Mouse (Mus musculus): ENCODE measurements around the gene Tsr3. TPM values are rescaled to one million over a fixed set of nuclear protein-coding genes. Genes with fewer than 3 reads are reported as not detected.

Tsr3 gene
- total RNA-seq, 2 experiments from 2014 or later = 19.7 to 21.0 TPM

DNA sequence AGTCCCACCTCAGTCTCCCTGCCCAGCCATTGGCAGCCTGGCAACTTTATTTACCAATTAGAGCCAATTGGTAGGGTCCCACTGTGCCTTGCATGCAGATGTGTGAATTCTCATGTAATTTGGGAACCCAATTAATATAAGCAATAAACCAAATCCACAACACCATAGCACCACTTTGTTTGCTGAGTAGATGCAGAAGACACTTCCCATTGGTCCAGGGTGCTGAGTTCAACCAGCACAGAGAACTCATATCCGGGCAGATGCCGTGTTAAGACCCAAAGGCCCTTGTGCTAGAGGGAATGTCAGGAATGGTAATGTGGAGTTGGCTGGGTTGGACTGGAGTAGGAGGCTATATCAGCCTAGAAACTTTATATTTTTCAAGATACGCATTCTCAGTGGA lies 35.9 kb downstream of the Tsr3 start:
- DNase-seq = no peak
- intact Hi-C loops (cut with DNase I; ENCODE audit: low total_unique reads) = no loop called here

DNA sequence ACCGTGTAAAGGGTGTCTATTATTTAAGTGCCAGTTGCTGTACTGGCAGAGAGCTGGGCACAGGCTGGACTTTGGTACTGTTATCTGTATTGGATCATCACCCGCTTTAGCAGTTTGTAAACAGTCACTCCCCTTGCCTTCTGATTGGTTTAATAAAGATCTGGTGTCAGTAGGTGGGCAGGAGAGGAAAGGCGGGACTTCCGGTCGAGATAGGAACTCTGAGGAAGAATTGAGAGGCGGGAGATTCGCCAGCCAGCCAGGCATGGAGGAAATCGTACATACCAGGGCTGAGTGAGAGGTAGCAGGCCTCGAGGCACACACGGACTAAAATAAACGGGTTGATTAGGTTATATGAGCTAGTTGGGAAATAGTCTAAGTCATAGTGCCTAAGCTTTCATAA lies 42.2 kb downstream of the Tsr3 start:
- DNase-seq = peak; percentile 25
- intact Hi-C loops (cut with DNase I; ENCODE audit: low total_unique reads) = loop anchor here (10.0 kb wide), 1 partner anchor 157 kb away; the partner anchor contains the start of gene Ptx4

DNA sequence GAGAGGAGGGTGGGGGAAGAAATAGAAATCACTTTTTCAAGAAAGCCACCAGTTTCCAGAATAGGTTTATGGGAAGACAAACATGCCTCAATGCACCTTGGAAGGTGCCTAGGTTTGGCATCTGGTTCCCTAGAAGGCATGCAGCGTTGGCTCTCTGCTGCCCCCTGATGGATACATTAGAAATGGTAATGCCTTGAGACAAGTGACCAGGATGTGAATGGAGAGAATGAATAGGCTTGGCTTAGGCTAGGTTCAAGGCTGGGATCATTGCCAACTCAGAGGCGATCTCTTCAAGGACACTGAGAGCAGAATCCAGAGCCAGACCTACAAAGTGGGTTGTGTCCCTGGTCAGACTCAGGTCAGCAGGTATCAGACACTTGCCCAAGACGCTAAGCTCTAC lies 45.1 kb downstream of the Tsr3 start:
- intact Hi-C loops (cut with DNase I; ENCODE audit: low total_unique reads) = loop anchor here (10.0 kb wide), 1 partner anchor 160 kb away; the partner anchor contains the start of gene Ptx4

DNA sequence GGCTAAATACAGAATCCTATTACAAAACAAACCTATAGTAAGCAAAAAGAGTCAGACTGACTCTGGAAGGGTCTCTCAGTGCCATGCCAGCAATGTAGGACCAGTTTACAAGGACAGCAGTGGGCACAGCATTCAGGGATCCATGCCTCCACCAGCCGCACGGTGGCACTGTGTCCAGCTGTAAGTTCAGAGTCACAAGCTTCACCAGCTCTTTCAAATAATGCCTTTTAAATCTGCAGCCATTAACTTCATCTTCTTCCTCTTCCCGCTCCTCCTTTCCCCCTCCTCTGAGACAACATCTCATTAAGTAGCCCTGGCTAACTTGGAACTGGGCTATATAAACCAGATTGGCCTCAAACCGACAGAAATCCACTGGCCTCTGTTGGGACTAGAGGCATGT lies 48.9 kb downstream of the Tsr3 start:
- no peak for DNase-seq
- intact Hi-C loops (cut with DNase I; ENCODE audit: low total_unique reads) = loop anchor here (10.0 kb wide), 1 partner anchor 164 kb away; the partner anchor contains the start of gene Ptx4

More for the DNA sequence above, 45.1 kb downstream of the Tsr3 start:
- peak; percentile 65 for DNase-seq

DNA sequence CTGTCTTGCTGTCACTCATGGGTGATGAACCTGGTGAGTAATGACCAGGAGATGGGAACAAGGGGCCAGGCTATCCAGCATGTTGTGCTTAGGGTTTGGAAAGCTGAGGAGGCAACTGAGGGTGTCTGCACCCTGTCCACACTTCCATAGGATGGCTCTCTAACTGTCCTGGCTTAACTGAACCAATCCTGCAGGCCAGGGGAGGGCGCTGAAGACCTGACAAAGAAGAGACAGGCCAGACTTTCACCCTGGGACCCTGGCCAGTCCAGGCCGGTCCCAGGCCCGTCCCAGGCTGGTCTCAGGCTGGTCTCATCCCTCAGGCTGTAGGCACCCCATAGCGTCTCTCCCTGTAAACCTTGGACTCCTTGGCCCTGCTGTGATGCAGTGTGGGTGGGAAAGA lies 50.4 kb downstream of the Tsr3 start:
- DNase-seq = no peak
- intact Hi-C loops (cut with DNase I; ENCODE audit: low total_unique reads) = no loop called here

Small RNAs within 50 kb of the gene (microRNA-seq; reads per million reads assigned to microRNA genes)
- 0 to 0.32 reads per million in 2 experiments for gene Mir3547

Other genes starting within 250 kb of the Tsr3 start
- gene Cramp1l, start 224.4 kb upstream of the Tsr3 start, total RNA-seq (2021) = 1 to 10 TPM; 7.1 to 7.3 TPM
- 1 to 10 TPM; 2.9 to 4.1 TPM for gene Ift140, start 224.1 kb upstream of the Tsr3 start, total RNA-seq (2021)
- 10 to 100 TPM; 13.9 to 16.3 TPM for gene Tmem204, start 156.6 kb upstream of the Tsr3 start, total RNA-seq (2021)
- 1 to 10 TPM; 9.2 to 9.3 TPM for gene Telo2, start 124.2 kb upstream of the Tsr3 start, total RNA-seq (2021)
- 1 to 10 TPM; 8.4 to 9.6 TPM for gene Ptx4, start 119.4 kb upstream of the Tsr3 start, total RNA-seq (2021)
- 10 to 100 TPM; 14.3 to 15.5 TPM for gene Clcn7, start 106.8 kb upstream of the Tsr3 start, total RNA-seq (2021)
- not detected for gene Ccdc154, start 77.7 kb upstream of the Tsr3 start, total RNA-seq (2021)
- gene Gm38655, start 64.7 kb upstream of the Tsr3 start, total RNA-seq (2021) = not detected
- gene BC003965, start 55.6 kb upstream of the Tsr3 start, total RNA-seq (2021) = 10 to 100 TPM; 13.0 to 13.1 TPM
- gene Unkl, start 51.8 kb upstream of the Tsr3 start, total RNA-seq (2021) = 1 to 10 TPM; 4.6 to 4.8 TPM
- gene Gnptg, start within 50 bp of the Tsr3 start, total RNA-seq (2021) = 10 to 100 TPM; 12.3 to 14.8 TPM
- under 1 TPM in 1 of 2 experiments, not detected in 1; 0.41 TPM for gene Baiap3, start 16.2 kb downstream of the Tsr3 start, total RNA-seq (2021)
- gene Ube2i, start 34.5 kb downstream of the Tsr3 start, total RNA-seq (2021) = 10 to 100 TPM; 74.9 to 82.6 TPM
- 1 to 10 TPM; 1.8 to 2.7 TPM for gene Prss34, start 58.2 kb downstream of the Tsr3 start, total RNA-seq (2021)
- gene Prss28, start 68.5 kb downstream of the Tsr3 start, total RNA-seq (2021) = not detected
- not detected for gene Prss29, start 78.5 kb downstream of the Tsr3 start, total RNA-seq (2021)
- gene Tpsab1, start 105.4 kb downstream of the Tsr3 start, total RNA-seq (2021) = 1 to 10 TPM; 4.0 to 4.7 TPM
- gene Tpsb2, start 126.1 kb downstream of the Tsr3 start, total RNA-seq (2021) = 10 to 100 TPM in 1 of 2 experiments, 1 to 10 TPM in 1; 9.4 to 12.6 TPM
- gene Tpsg1, start 129.1 kb downstream of the Tsr3 start, total RNA-seq (2021) = not detected
- 1 to 10 TPM; 3.2 to 3.4 TPM for gene Cacna1h, start 193.6 kb downstream of the Tsr3 start, total RNA-seq (2021)
- gene Tekt4, start 214.4 kb downstream of the Tsr3 start, total RNA-seq (2021) = not detected

Data from gastrocnemius, postnatal 14 days (tissue).